In the genomic region with DNA sequence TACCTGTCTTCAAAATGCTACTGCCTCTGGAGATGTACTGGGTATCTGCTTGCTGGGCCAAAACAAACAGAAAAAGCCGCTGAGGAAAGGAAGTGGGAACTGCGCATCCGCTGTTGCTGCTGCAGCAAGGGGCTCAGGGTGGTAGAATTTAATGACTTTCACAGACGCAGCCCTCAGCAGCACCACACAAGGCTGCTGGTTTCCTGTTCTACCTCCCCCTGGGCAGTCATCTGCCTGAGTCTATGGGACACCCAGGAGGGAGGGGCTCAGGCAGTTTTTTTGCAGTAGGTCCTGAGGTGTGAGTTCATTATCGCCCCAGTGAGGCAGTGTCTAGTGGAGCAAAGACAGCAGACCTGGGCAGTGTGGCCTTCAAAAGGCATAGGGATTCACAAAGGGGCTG, we compare ENCODE assay signal across 12 mouse cellular contexts. TPM values are rescaled to one million over a fixed set of nuclear protein-coding genes. Genes with fewer than 3 reads are reported as not detected.
DNase-seq lines count a peak whose midpoint lies in the region; ATAC-seq and TF ChIP-seq lines count a peak whose summit lies in the region.
"Had no signal": no experiment of that assay in that cellular context is flagged by ENCODE, and none has a peak within 500 bp of the region (broad histone marks: within the 10 kb centered on the region; RNA-seq: fewer than 3 reads in every experiment).

No protein-coding gene starts in this region.

- H3K4me3 ChIP-seq in hindbrain, embryonic 10.5 days = no peak overlapping the region
- H3K4me3 ChIP-seq in hindbrain, embryonic 12.5 days = no peak overlapping the region
- no peak overlapping the region; the same call in 1 of the 2 replicates for H3K4me3 ChIP-seq in spleen, adult 2 months (ENCODE audit: extremely low read depth, insufficient read depth, insufficient read length)

- no peak for TF ChIP-seq POLR2A in spleen, adult 2 months (IDR thresholded peaks at IDR 0.05; ENCODE audit: low read depth, low read length)

- H3K4me1 ChIP-seq in hindbrain, embryonic 10.5 days (replicated peaks) = peaks cover 27% of the 10 kb centered on the region
- peaks cover 23% of the 10 kb centered on the region for H3K4me1 ChIP-seq in hindbrain, embryonic 12.5 days
- peaks cover 25% of the 10 kb centered on the region; the same call in 1 of the 2 replicates for H3K4me1 ChIP-seq in spleen, adult 2 months (ENCODE audit: control insufficient read depth, insufficient read depth, insufficient read length)

- TF ChIP-seq CTCF in spleen, adult 2 months (IDR thresholded peaks at IDR 0.05; ENCODE audit: extremely low read depth, insufficient read depth, insufficient read length, insufficient replicate concordance) = no peak

- H3K9me3 ChIP-seq in hindbrain, embryonic 10.5 days = no peaks in the 10 kb centered on the region
- no peaks in the 10 kb centered on the region; the same call in 1 of the 2 replicates for H3K9me3 ChIP-seq in hindbrain, embryonic 12.5 days (replicated peaks)

- no peak overlapping the region for H3K9ac ChIP-seq in hindbrain, embryonic 12.5 days
- H3K9ac ChIP-seq: forebrain, postnatal 0 days had no signal

- intact Hi-C loops in gastrocnemius, postnatal 14 days (cut with DNase I; ENCODE audit: low total_unique reads) = loop anchor here (5.0 kb wide), 3 partner anchors 65 to 405 kb away; no protein-coding TSS in a partner anchor

- peak overlapping the region; percentile 29; the same call in 1 of the 2 replicates for H3K27ac ChIP-seq in hindbrain, embryonic 10.5 days
- no peak overlapping the region; the same call in 1 of the 2 replicates for H3K27ac ChIP-seq in hindbrain, embryonic 12.5 days
- peak overlapping the region; percentile 80 for H3K27ac ChIP-seq in spleen, adult 2 months (ENCODE audit: insufficient read depth, low read length)

- H3K36me3 ChIP-seq in hindbrain, embryonic 10.5 days = no peaks in the 10 kb centered on the region
- no peaks in the 10 kb centered on the region for H3K36me3 ChIP-seq in hindbrain, embryonic 12.5 days
- H3K36me3 ChIP-seq in spleen, adult 2 months (ENCODE audit: control insufficient read depth, insufficient read depth, low read length) = no peaks in the 10 kb centered on the region

- no peak for ATAC-seq in hindbrain, embryonic 12.5 days (ENCODE audit: low FRiP score)
- ATAC-seq: forebrain, postnatal 0 days had no signal

- H3K27me3 ChIP-seq in hindbrain, embryonic 10.5 days (ENCODE audit: insufficient read depth, poor library complexity, severe bottlenecking) = 0 out of 2 replicates have a peak, but pooled peaks cover 8% of the 10 kb centered on the region
- H3K27me3 ChIP-seq in hindbrain, embryonic 12.5 days = 0 out of 2 replicates have a peak, but pooled peaks cover 4% of the 10 kb centered on the region
- no peaks in the 10 kb centered on the region for H3K27me3 ChIP-seq in spleen, adult 2 months (ENCODE audit: control insufficient read depth, insufficient read depth, low read length)

- WGBS in hindbrain, embryonic 10.5 days = 48% methylated on average over 5 of the region's 5 CpGs
- WGBS in hindbrain, embryonic 12.5 days = 60% methylated on average over 5 of the region's 5 CpGs
- 12% methylated on average over 5 of the region's 5 CpGs for WGBS in spleen, adult 2 months

- DNase-seq in hindbrain, embryonic 10.5 days (ENCODE audit: low spot score) = no peak
- peak; percentile 81 for DNase-seq in CD4-positive, CD25-positive, alpha-beta regulatory T cell, adult 2 months (ENCODE audit: low read depth, low spot score)
- DNase-seq in induced T-regulatory cell, adult 2 months (ENCODE audit: low read depth) = peak; percentile 81
- peak; percentile 52 to 66 for DNase-seq in spleen, adult 2 months (ENCODE audit: low read depth in 1 of 2, low spot score in 2 of 2)
- no peak for DNase-seq in gastrocnemius, postnatal 14 days
- DNase-seq in frontal cortex, postnatal 25 days (ENCODE audit: low spot score in 2 of 2) = no peak
- no peak for DNase-seq in urinary bladder, adult 2 months (ENCODE audit: low spot score)
- DNase-seq: adrenal gland, postnatal 36 days; cerebellum, postnatal 36 days; forebrain, postnatal 0 days; lung, adult 18-20 months had no signal

- H3K4me2 ChIP-seq in hindbrain, embryonic 12.5 days (replicated peaks) = no peak overlapping the region

RNA-seq across cellular contexts. Expression of a gene that starts 13.5 kb away (rescaled TPM):
- 42.7 and 43.3 TPM in 2 replicates for polyA plus RNA-seq in hindbrain, embryonic 10.5 days (2016; fragmentation: Nextera tagmentation; extraction: Ambion mirVana)
- 52.2 and 55.6 TPM in 2 replicates for polyA plus RNA-seq in hindbrain, embryonic 12.5 days (2016; fragmentation: Nextera tagmentation; extraction: Ambion mirVana)
- 22.3 and 28.2 TPM in 2 replicates for polyA plus RNA-seq in spleen, adult 2 months (2012; rRNA removed)
- 10 to 100 TPM; 40.6 to 45.7 TPM for total RNA-seq in gastrocnemius, postnatal 14 days (2021)
- polyA plus RNA-seq in urinary bladder, adult 2 months (2012; rRNA removed) = 7.8 and 12.6 TPM in 2 replicates

RNA-seq across cellular contexts. Expression of a gene that starts 25.9 kb away (rescaled TPM):
- polyA plus RNA-seq in hindbrain, embryonic 10.5 days (2016; fragmentation: Nextera tagmentation; extraction: Ambion mirVana) = 0.60 and 0.96 TPM in 2 replicates
- 0.36 and 0.74 TPM in 2 replicates for polyA plus RNA-seq in hindbrain, embryonic 12.5 days (2016; fragmentation: Nextera tagmentation; extraction: Ambion mirVana)
- polyA plus RNA-seq in spleen, adult 2 months (2012; rRNA removed) = 1.1 and 1.3 TPM in 2 replicates
- total RNA-seq in gastrocnemius, postnatal 14 days (2021) = under 1 TPM; 0.29 to 0.43 TPM
- 18.5 and 19.9 TPM in 2 replicates for polyA plus RNA-seq in urinary bladder, adult 2 months (2012; rRNA removed)

Comparison
In these comparisons a context has a peak if more than half of its experiments do, and no peak if none do; other contexts are left out.
1. DNase-seq: peak in CD4-positive, CD25-positive, alpha-beta regulatory T cell, adult 2 months (single experiment), induced T-regulatory cell, adult 2 months (single experiment) and spleen, adult 2 months (2 of 2); none in hindbrain, embryonic 10.5 days (single experiment), gastrocnemius, postnatal 14 days (single experiment), frontal cortex, postnatal 25 days (0 of 2) and urinary bladder, adult 2 months (single experiment).